Mouse (Mus musculus): ENCODE results near the gene Dbx1.

GRCm38 (mm10) chr7:49678826-49679377 is 42.3 kb upstream of the Dbx1 start:
- TF ChIP-seq CTCF (IDR thresholded peaks at IDR 0.05; ENCODE audit: low read depth), result no peak
- no peak for TF ChIP-seq EP300 (IDR thresholded peaks at IDR 0.05; ENCODE audit: low read depth)

Measured in liver, postnatal 0 days (tissue).